Mouse (Mus musculus) heart, adult 2 months (tissue): ENCODE results near the gene Sympk. TPM values are rescaled to one million over a fixed set of nuclear protein-coding genes. Genes with fewer than 3 reads are reported as not detected.

Experiments
- DNase-seq, 2 experiments: peaks; one replicate each; pipeline ENCODE4 v3.0.0; 2021
- H3K27ac ChIP-seq: fragments of 200-600 bp; 2 replicates; pipeline ENCODE4 v1.8.1; 2022
- H3K27me3 ChIP-seq: fragments of 200-500 bp; 2 replicates; pipeline ENCODE4 v1.6.1; 2012; ENCODE audit warnings: mild to moderate bottlenecking, low read length, inconsistent platforms, mixed read lengths; ENCODE audit not compliant: control insufficient read depth, insufficient read depth
- H3K36me3 ChIP-seq: fragments of 200-500 bp; 2 replicates; pipeline ENCODE4 v1.6.1; 2012; ENCODE audit warnings: low read length, inconsistent platforms; ENCODE audit not compliant: control insufficient read depth, insufficient read depth
- H3K4me1 ChIP-seq: fragments of 200-500 bp; 2 replicates; pipeline ENCODE4 v1.6.1; 2011; ENCODE audit warnings: low read length; ENCODE audit not compliant: control insufficient read depth, insufficient read depth
- H3K4me3 ChIP-seq: fragments of 200-600 bp; 2 replicates; pipeline ENCODE4 v1.8.1; 2022
- H3K79me2 ChIP-seq: fragments of 200-500 bp; replicated peaks from 2 replicates; pipeline ENCODE4 v1.6.1; 2012; ENCODE audit warnings: mild to moderate bottlenecking, inconsistent platforms, low read length, moderate library complexity, mixed read lengths; ENCODE audit not compliant: control insufficient read depth, insufficient read depth
- H3K9ac ChIP-seq: fragments of 200-500 bp; 2 replicates; pipeline ENCODE4 v1.6.1; 2012; ENCODE audit warnings: low read depth, mild to moderate bottlenecking, control low read depth, inconsistent platforms, low read length, mixed read lengths
- CTCF ChIP-seq: fragments of 200-600 bp; IDR thresholded peaks from 2 replicates; pipeline ENCODE4 v1.8.1; 2022; ENCODE audit warnings: antibody characterized with exemption, mild to moderate bottlenecking, moderate library complexity
- EP300 ChIP-seq: fragments of 200-500 bp; IDR thresholded peaks from 2 replicates; pipeline ENCODE4 v1.6.1; 2011; ENCODE audit warnings: low read depth, low read length, control low read depth; ENCODE audit not compliant: insufficient read depth
- POLR2A ChIP-seq: fragments of 200-500 bp; IDR thresholded peaks from 2 replicates; pipeline ENCODE4 v1.6.1; 2011; ENCODE audit warnings: mild to moderate bottlenecking, low read depth, low read length, control low read depth; ENCODE audit not compliant: insufficient read depth
- WGBS: fragments of 180-500 bp; shearing (Covaris S2); methylation state at CpG from one replicate; pipeline ENCODE4 v1.1.7; 2018; 5-methylcytosine and 5-hydroxymethylcytosine counted together
- intact Hi-C: fragments of 180-260 bp; cut with DNase I; formaldehyde crosslinking; loops from one replicate; pipeline ENCODE4 v1.15.1; 2025
- polyA plus RNA-seq: library from polyadenylated mRNA; depleted of rRNA; stranded (reverse); fragments of >200 nt; gene quantifications from 2 replicates; pipeline ENCODE4 v1.2.3, GENCODE M21; 2012
- total RNA-seq, 2 experiments: library from RNA; stranded (reverse); gene quantifications; 2 replicates each; pipeline ENCODE4 v1.2.3; 2021

Sympk gene
- total and polyA plus RNA-seq, 3 experiments = 61.3 to 99.4 (median 93.2) TPM

DNA sequence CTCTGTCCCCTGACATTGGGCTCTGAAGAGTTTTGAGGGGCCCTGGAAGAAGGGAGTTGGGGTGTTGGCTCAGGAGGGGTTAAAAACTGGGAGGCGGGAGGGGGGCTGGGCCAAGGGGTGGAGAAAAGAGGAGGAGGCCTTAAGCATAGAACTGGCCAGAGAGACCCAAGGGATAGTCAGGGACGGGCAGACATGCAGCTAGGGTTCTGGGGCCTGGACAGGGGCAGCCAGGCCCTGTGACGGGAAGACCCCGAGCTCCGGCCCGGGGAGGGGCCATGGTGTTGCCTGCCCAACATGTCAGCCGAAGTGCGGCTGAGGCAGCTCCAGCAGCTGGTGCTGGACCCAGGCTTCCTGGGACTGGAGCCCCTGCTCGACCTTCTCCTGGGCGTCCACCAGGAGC lies 59.5 kb downstream of the Sympk start, which contains the start of gene Dmpk:
Gene Dmpk (plus strand): TSS at position 149 of the 400 bp plus-strand sequence.
- DNase-seq = peak; percentile 70 to 77
- peaks cover 3% of the 10 kb centered on the region for H3K36me3 ChIP-seq
- 23% methylated on average over 10 of the region's 10 CpGs for WGBS
- intact Hi-C loops = no loop called here
- TF ChIP-seq POLR2A = peak; percentile 85
- TF ChIP-seq EP300 = no peak
- no peak for TF ChIP-seq CTCF
- H3K27me3 ChIP-seq = no peaks in the 10 kb centered on the region
- peak within 1 kb of the TSS; percentile 97 for H3K27ac ChIP-seq
- H3K9ac ChIP-seq = peak within 1 kb of the TSS; percentile 87
- H3K79me2 ChIP-seq = no peaks in the 10 kb centered on the region
- H3K4me1 ChIP-seq = peaks cover 5% of the 10 kb centered on the region
- H3K4me3 ChIP-seq = peak within 1 kb of the TSS; percentile 48

DNA sequence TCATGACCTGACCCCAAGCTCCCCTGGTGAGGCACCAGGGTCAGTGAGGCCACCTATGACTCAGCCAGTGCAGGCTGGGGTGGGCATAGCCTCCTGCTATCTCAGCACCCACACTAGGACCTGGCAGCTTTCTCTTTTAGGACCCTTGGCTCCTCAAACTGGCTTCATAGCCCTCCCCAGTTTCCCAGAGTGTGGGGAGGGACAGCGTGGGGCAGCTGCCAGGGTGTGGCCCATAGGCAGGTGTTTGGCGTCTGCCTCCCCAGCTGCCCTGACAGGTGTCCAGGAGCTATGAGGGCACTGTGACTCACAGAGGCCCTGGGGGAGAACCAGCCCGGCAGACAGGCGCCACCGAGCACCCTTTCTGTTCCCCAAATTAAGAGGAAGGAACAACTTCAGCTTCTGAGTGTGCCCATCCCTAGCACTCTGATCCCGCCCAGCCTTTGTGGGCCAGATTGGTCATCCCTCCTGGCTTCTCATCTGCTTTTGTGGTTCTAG lies 60.1 kb downstream of the Sympk start:
- peak overlapping the region; percentile 87 for H3K9ac ChIP-seq
- intact Hi-C loops = no loop called here
- DNase-seq = peak; percentile 58 to 65
- peaks cover 5% of the 10 kb centered on the region for H3K4me1 ChIP-seq
- H3K79me2 ChIP-seq = no peaks in the 10 kb centered on the region
- peaks cover 3% of the 10 kb centered on the region for H3K36me3 ChIP-seq
- H3K27me3 ChIP-seq = no peaks in the 10 kb centered on the region
- H3K27ac ChIP-seq = peak overlapping the region; percentile 97
- peak overlapping the region; percentile 48 for H3K4me3 ChIP-seq
- TF ChIP-seq EP300 (no peak), POLR2A (0 out of 2 replicates have a peak, but pooled peaks have one; percentile 13)
- 36% methylated on average over 6 of the region's 6 CpGs for WGBS

DNA sequence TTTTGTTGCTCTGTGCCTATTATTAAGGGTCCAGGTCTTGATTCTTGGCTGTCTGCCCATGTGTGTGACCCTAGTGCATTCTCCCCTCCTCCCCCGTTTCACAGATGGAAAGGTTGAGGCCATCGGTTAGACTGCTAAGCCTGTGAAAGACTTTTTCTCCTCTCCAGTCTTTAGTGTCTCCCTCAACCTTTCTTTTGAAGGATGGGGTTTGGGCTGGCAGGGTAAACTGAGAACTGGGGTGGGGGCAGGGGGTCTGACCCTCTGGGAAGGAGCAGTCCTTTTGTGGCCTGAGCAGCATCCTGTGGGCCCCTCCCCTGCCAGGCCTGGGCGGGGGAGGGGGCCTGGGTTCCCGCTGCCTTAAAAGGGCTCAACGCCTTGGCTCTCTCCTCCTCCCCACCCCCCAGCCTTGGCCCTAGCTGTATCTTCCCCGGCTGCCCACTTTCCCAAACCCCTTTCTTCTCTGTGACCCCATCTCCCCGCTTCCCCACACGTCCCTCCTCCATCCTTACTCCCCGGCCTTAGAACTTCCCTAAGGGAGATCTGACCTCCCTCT lies 60.8 kb downstream of the Sympk start:
- DNase-seq = no peak
- 14% methylated on average over 9 of the region's 9 CpGs for WGBS
- peak overlapping the region; percentile 87 for H3K9ac ChIP-seq
- no peaks in the 10 kb centered on the region for H3K79me2 ChIP-seq
- TF ChIP-seq CTCF = no peak
- no peak for TF ChIP-seq EP300
- no peak for TF ChIP-seq POLR2A
- peaks cover 3% of the 10 kb centered on the region for H3K36me3 ChIP-seq
- peak overlapping the region; percentile 48 for H3K4me3 ChIP-seq
- peak overlapping the region; percentile 97 for H3K27ac ChIP-seq
- peaks cover 5% of the 10 kb centered on the region for H3K4me1 ChIP-seq
- no peaks in the 10 kb centered on the region for H3K27me3 ChIP-seq
- intact Hi-C loops = no loop called here

DNA sequence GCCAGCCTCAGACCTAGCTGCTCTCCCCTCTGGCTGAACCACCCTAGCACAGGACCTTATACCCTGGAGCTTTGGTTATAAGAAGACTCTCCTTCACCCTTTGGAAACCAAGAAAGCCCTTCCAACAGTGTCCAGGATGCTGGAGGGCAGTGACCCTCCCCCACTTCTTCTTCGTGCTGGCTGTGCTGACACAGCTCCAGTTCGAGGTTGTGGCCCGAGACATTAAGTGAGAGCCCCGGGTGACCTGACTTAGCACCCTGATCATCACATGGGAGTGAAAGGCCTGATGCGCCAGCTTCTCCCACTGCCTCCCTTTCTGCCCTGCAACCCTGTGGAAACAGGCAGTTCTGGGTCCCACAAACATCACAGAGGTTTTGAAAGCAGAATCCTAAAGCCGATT lies 61.3 kb downstream of the Sympk start:
- peaks cover 3% of the 10 kb centered on the region for H3K36me3 ChIP-seq
- peak overlapping the region; percentile 97 for H3K27ac ChIP-seq
- 13% methylated on average over 6 of the region's 6 CpGs for WGBS
- intact Hi-C loops = no loop called here
- H3K9ac ChIP-seq = peak overlapping the region; percentile 87
- H3K27me3 ChIP-seq = no peaks in the 10 kb centered on the region
- peak overlapping the region; percentile 48 for H3K4me3 ChIP-seq
- H3K79me2 ChIP-seq = no peaks in the 10 kb centered on the region
- TF ChIP-seq EP300 (no peak), POLR2A (no peak), CTCF (no peak)
- peak in 1 of 2 experiments; percentile 30 for DNase-seq
- H3K4me1 ChIP-seq = peaks cover 5% of the 10 kb centered on the region

- TF ChIP-seq EP300 = 0 out of 2 replicates have a peak, but pooled peaks have one; percentile 42
- TF ChIP-seq POLR2A = no peak
- intact Hi-C loops = no loop called here
- peak; percentile 67 for DNase-seq
- no peaks in the 10 kb centered on the region for H3K79me2 ChIP-seq
- no peaks in the 10 kb centered on the region for H3K27me3 ChIP-seq
- H3K4me3 ChIP-seq = peak overlapping the region; percentile 48
- H3K36me3 ChIP-seq = peaks cover 3% of the 10 kb centered on the region
- WGBS = 30% methylated on average over 14 of the region's 14 CpGs
- peak overlapping the region; percentile 87 for H3K9ac ChIP-seq
- H3K4me1 ChIP-seq = peaks cover 5% of the 10 kb centered on the region
- peak overlapping the region; percentile 97 for H3K27ac ChIP-seq
These were observed 61.9 kb downstream of the Sympk start for GRCm38 (mm10) chr7:19086042-19086441.

GRCm38 (mm10) chr7:19086760-19087159 lies 62.6 kb downstream of the Sympk start:
- Histone ChIP-seq H3K4me3 (no peak overlapping the region), H3K27ac (no peak overlapping the region), H3K36me3 (peaks cover 3% of the 10 kb centered on the region), H3K4me1 (peaks cover 3% of the 10 kb centered on the region), H3K27me3 (no peaks in the 10 kb centered on the region), H3K79me2 (no peaks in the 10 kb centered on the region), H3K9ac (no peak overlapping the region)
- 82% methylated on average over 18 of the region's 18 CpGs for WGBS
- DNase-seq = no peak
- TF ChIP-seq POLR2A = no peak
- no peak for TF ChIP-seq EP300
- no peak for TF ChIP-seq CTCF
- intact Hi-C loops = no loop called here
